Mouse (Mus musculus) kidney, adult 18-20 months (tissue): ENCODE measurements around the gene Tmem159.
A peak's percentile ranks its signal among the peaks of the same experiment; 100 is the strongest.

Experiments used
- DNase-seq: peaks from one replicate; pipeline ENCODE4 v3.0.0; 2021

The Tmem159 gene

GRCm38 (mm10) chr7:120145191-120145590, 43.0 kb downstream of the Tmem159 start, which contains the start of gene Zp2:
Gene Zp2, minus strand, starts transcription at chr7:120145291.
- DNase-seq = no peak

GRCm38 (mm10) chr7:120150257-120150656, 48.1 kb downstream of the Tmem159 start:
- DNase-seq = peak; percentile 24

- DNase-seq = no peak
These were observed 48.7 kb downstream of the Tmem159 start for GRCm38 (mm10) chr7:120150898-120151297.

GRCm38 (mm10) chr7:120156841-120157409, 54.8 kb downstream of the Tmem159 start:
- no peak for DNase-seq

- DNase-seq = no peak
These were observed 55.5 kb downstream of the Tmem159 start for GRCm38 (mm10) chr7:120157575-120158061.

GRCm38 (mm10) chr7:120158121-120158613, 56.0 kb downstream of the Tmem159 start:
- DNase-seq = no peak

GRCm38 (mm10) chr7:120163581-120164251, 61.6 kb downstream of the Tmem159 start:
- DNase-seq = peak; percentile 27
